Mouse (Mus musculus) liver, adult 2 months (tissue): ENCODE measurements at regions not wholly inside any gene's neighbourhood (a gene's known extent, or its start where the extent isn't known, plus 50 kb on each side); places are given as distances from the start of the nearest gene placed in this dataset.

ENCODE experiments used
- DNase-seq: peaks from one replicate; pipeline ENCODE4 v3.0.0-alpha.2; 2011; ENCODE audit warnings: low read depth, low spot score; ENCODE audit errors: extremely low read depth
- H3K27ac ChIP-seq: fragments of 200-500 bp; replicated peaks from 2 replicates; pipeline ENCODE4 v1.5.1; 2012; ENCODE audit warnings: low read depth, mild to moderate bottlenecking, control low read depth, inconsistent platforms, low read length; ENCODE audit not compliant: insufficient read depth
- H3K27me3 ChIP-seq: fragments of 200-500 bp; 2 replicates; pipeline ENCODE4 v1.6.1; 2012; ENCODE audit warnings: mild to moderate bottlenecking, moderate library complexity, low read length, inconsistent platforms; ENCODE audit not compliant: control insufficient read depth, insufficient read depth
- H3K36me3 ChIP-seq: fragments of 200-500 bp; 2 replicates; pipeline ENCODE4 v1.6.1; 2012; ENCODE audit warnings: low read length, inconsistent platforms; ENCODE audit not compliant: control insufficient read depth, insufficient read depth
- H3K4me1 ChIP-seq: fragments of 200-500 bp; 2 replicates; pipeline ENCODE4 v1.6.1; 2011; ENCODE audit warnings: low read length; ENCODE audit not compliant: control insufficient read depth, insufficient read depth
- H3K4me3 ChIP-seq: fragments of 200-500 bp; 2 replicates; pipeline ENCODE4 v1.5.1; 2011; ENCODE audit warnings: low read depth, mild to moderate bottlenecking, control low read depth, low read length, moderate library complexity; ENCODE audit not compliant: insufficient read depth
- H3K79me2 ChIP-seq: fragments of 200-500 bp; 2 replicates; pipeline ENCODE4 v1.6.1; 2012; ENCODE audit warnings: inconsistent platforms, mild to moderate bottlenecking, low read length, moderate library complexity; ENCODE audit not compliant: control insufficient read depth, insufficient read depth
- H3K9ac ChIP-seq: fragments of 200-500 bp; 2 replicates; pipeline ENCODE4 v1.6.1; 2012; ENCODE audit warnings: low read depth, mild to moderate bottlenecking, control low read depth, inconsistent platforms, low read length
- CTCF ChIP-seq: fragments of 200-500 bp; IDR thresholded peaks from 2 replicates; pipeline ENCODE4 v1.5.1; 2011; ENCODE audit warnings: low read depth, low read length, control low read depth
- POLR2A ChIP-seq: fragments of 200-500 bp; IDR thresholded peaks from 2 replicates; pipeline ENCODE4 v1.6.1; 2011; ENCODE audit warnings: low read length, control low read depth; ENCODE audit not compliant: insufficient read depth; ENCODE audit errors: extremely low read depth
- WGBS: fragments of 180-500 bp; shearing (Covaris S2); methylation state at CpG from one replicate; pipeline ENCODE4 v1.1.7; 2018; 5-methylcytosine and 5-hydroxymethylcytosine counted together

DNA sequence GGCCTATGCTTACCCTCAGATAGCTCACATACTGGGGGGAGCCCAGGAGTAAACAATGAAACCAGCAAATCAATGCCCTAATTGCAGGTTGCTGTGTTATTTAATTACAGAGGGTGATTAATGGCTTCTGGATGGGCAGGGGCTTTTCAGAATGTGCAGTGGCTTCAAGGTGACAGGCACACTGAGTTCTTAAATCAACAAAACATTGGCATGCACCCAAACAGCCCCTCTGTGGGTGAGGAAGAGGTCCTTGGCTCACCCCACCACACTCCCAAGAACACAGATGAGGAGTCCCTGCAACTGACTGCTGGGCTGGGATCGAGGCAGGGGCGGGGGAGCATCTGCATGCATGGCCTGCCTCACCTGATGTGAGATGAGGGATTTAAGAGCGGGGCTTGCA is 255.5 kb downstream of the Cryba4 start:
- Histone ChIP-seq H3K27me3 (no peaks in the 10 kb centered on the region), H3K9ac (no peak overlapping the region), H3K79me2 (no peaks in the 10 kb centered on the region), H3K36me3 (no peaks in the 10 kb centered on the region), H3K4me3 (no peak overlapping the region), H3K4me1 (no peaks in the 10 kb centered on the region), H3K27ac (no peak overlapping the region)
- WGBS, result 71% methylated on average over 3 of the region's 3 CpGs
- no peak for DNase-seq
- TF ChIP-seq POLR2A (no peak), CTCF (no peak)

DNA sequence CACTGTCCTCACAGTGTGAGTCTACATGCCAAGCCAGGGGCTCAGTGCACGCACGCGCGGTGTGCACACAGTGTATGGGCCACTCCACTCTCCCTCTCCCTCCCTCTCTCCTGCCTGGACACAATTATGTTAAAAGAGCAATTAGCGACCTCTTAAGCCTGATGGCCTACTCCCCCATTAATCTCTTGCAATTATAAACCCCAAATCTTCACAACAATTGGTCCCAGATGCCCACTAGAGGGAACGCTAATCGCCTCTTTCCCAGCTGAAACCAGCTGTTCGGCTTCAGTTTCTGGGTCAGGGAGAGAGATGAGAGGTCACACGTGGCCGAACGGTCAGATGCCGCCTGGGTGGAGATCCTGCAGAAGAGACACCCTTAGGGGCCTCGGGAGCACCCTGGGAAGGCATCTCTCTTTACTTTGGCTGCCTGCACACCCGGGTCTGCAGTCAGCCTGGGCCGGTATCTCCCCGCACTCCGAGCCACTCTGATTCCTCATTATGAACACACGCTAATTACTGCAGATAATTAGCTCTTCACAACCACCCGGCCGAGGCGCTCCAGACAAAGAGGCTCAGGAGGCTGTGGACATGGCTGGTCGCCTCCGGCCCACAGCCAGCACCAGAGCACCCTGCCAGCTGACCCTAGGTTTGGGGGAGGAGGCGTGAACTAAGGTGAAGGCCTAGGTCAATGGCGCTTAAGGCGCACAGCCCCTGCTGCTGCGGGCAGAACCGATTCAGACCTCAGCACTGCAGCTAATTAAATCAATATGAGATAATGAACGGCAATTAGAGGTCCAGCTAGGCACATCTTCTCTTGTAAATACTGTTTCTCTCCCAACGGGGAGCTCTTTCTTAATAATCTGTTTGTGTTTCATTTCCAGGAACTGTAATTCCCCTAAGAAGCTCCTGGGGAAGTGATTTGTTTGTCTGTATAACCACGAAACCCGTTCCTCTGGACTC is 250.3 kb downstream of the Cryba4 start:
- Histone ChIP-seq H3K4me3 (no peak overlapping the region), H3K27me3 (peaks cover 3% of the 10 kb centered on the region; the same call in 1 of the 2 replicates), H3K27ac (no peak overlapping the region), H3K36me3 (no peaks in the 10 kb centered on the region), H3K4me1 (no peaks in the 10 kb centered on the region), H3K79me2 (no peaks in the 10 kb centered on the region), H3K9ac (no peak overlapping the region)
- 23% methylated on average over 32 of the region's 32 CpGs for WGBS
- no peak for TF ChIP-seq CTCF
- TF ChIP-seq POLR2A, result no peak
- DNase-seq, result peak; percentile 37

DNA sequence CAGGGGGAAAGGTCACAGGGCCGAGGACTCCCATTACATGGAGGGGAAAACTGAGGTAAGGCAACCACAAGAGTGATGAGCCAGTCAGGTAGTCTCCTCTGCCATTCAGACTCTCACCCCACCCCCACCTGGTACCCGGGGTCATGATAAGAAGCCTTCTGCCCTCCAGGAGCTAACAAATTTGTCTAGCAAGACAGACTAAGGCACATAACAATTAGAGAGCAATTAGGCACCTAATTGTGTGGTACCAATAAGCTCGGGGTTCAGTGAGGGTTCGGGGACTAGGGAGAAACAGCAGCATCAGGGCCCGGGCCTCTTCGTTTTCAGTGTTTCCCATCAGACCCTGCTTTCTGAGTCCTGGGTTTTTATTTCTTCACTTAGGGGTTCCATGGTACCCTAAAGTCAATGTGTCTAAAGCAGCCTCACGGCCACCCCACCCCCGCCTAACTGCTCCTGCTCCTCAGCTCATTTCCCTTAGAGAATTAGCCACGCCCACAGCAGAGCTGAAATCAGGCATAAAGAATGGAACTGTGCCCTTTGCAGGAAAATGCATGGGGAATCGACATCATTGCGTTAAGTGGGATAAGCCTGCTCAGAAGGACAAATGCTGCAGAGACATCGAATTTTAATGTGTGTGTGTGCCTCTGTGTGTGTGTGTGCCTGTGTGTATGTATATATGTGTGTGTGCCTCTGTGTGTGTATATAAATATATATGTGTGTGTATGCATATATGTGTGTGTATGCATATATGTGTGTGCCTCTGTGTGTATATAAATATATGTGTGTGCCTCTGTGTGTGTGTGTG is 249.3 kb downstream of the Cryba4 start:
- TF ChIP-seq POLR2A (no peak), CTCF (no peak)
- no peaks in the 10 kb centered on the region for H3K79me2 ChIP-seq
- no peaks in the 10 kb centered on the region for H3K4me1 ChIP-seq
- H3K27me3 ChIP-seq, result peaks cover 3% of the 10 kb centered on the region; the same call in 1 of the 2 replicates
- no peak overlapping the region for H3K4me3 ChIP-seq
- H3K9ac ChIP-seq, result no peak overlapping the region
- no peak for DNase-seq
- H3K27ac ChIP-seq, result no peak overlapping the region
- no peaks in the 10 kb centered on the region for H3K36me3 ChIP-seq
- WGBS, result 70% methylated on average over 12 of the region's 12 CpGs

DNA sequence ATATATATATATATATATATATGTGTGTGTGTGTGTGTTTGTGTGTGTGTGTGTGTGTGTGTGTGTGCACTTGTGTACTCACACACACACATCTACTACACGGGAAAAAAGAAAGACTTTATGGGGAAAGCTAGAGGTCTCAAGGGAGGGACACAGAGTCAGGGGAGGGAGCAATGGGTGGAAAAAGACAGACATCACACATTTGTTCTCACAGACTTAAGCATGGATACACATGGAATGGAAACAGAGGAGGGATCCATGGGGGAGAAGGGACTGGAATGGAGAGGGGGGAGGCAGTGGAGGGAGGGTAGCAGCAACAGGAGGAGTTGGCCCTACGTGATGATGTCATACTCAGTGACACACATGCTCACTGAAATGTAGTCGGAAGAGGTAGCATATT is 248.3 kb downstream of the Cryba4 start:
- WGBS, result 74% methylated on average over 3 of the region's 3 CpGs

DNA sequence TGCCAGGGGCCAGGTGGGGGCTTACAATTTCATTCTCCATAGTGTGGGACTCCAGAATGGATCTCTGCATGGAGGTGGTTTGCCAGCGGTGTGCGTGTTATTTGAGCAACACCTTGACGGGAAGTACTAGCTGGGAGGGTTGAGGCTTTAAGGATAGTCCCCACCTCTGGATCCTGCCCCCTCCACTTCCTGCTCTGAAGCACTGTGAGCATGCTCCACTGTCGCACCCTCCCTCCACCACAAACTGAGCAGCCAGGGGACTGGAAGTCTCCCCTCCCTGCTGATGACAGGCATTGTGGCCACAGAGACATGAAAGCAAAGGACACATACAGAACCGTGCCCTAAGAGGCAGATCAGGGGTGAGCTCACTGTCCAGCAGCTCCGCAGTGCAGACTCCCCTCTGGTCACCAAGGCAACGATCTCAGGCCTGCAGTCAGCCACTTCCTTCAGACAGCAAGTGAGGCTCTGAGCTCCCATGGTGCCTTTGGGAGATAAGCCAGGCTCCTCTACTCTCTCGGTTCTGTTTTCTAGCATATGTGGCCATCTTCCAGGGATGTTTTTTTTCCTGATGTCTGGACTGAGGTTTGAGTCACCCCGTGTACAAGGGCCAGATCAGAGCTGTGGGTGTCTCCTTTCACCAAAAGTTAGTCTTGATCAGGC is 239.7 kb downstream of the Cryba4 start:
- Histone ChIP-seq H3K4me3 (no peak overlapping the region), H3K79me2 (no peaks in the 10 kb centered on the region), H3K27me3 (no peaks in the 10 kb centered on the region), H3K4me1 (no peaks in the 10 kb centered on the region), H3K9ac (no peak overlapping the region), H3K27ac (no peak overlapping the region), H3K36me3 (no peaks in the 10 kb centered on the region)
- no peak for TF ChIP-seq POLR2A
- TF ChIP-seq CTCF, result no peak
- peak; percentile 38 for DNase-seq
- 19% methylated on average over 9 of the region's 9 CpGs for WGBS

More for the DNA sequence above, 248.3 kb downstream of the Cryba4 start:
- Histone ChIP-seq H3K9ac (no peak overlapping the region), H3K27me3 (peaks cover 3% of the 10 kb centered on the region; the same call in 1 of the 2 replicates), H3K36me3 (no peaks in the 10 kb centered on the region), H3K27ac (no peak overlapping the region), H3K4me1 (no peaks in the 10 kb centered on the region), H3K79me2 (no peaks in the 10 kb centered on the region), H3K4me3 (no peak overlapping the region)
- no peak for DNase-seq
- no peak for TF ChIP-seq CTCF
- no peak for TF ChIP-seq POLR2A

DNA sequence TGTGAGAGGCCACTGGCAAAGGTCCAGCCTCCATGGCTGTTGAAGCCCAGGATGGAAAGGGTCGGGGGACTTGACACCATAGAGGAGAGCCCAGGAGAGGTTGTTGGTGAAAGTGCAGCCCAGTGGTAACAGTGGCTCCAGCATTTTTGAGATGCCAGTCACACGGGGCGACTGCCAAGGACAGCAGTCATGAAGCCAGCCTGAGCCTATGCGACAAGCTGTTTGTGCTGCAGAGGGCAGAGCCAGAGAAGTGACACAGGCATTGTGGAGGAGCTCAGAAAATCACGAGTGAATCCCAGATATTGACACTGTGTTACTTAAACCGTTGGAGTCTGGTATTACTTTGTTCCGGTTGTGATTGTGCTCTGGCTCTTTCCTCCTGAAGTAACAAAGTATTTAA is 233.4 kb downstream of the Cryba4 start:
- Histone ChIP-seq H3K9ac (no peak overlapping the region), H3K4me1 (no peaks in the 10 kb centered on the region), H3K27me3 (no peaks in the 10 kb centered on the region), H3K79me2 (no peaks in the 10 kb centered on the region), H3K36me3 (no peaks in the 10 kb centered on the region), H3K27ac (no peak overlapping the region), H3K4me3 (no peak overlapping the region)
- 65% methylated on average over 7 of the region's 7 CpGs for WGBS
- TF ChIP-seq CTCF (no peak), POLR2A (no peak)
- DNase-seq, result no peak
